Mouse (Mus musculus) embryonic stem cell, embryonic (primary cell): Measurements from ENCODE around the gene Pola1.

Experiments
- CTCF ChIA-PET, 4 experiments: fragments of 300-600 bp in 2 of 4; fragments of 350-600 bp in 2 of 4; sonication (Branson Sonifier 250); formaldehyde crosslinking; loops; one replicate each; lab custom pipeline; 2022; ENCODE audit warnings: inconsistent platforms in 2 of 4; lab: Charles Lee
- POLR2A ChIA-PET, 4 experiments: fragments of 300-600 bp in 2 of 4; fragments of 350-600 bp in 2 of 4; sonication (Branson Sonifier 250); formaldehyde crosslinking; loops; one replicate each; lab custom pipeline; 2022; ENCODE audit warnings: antibody characterized with exemption in 4 of 4, inconsistent platforms in 1 of 4; lab: Charles Lee

Pola1 gene

DNA sequence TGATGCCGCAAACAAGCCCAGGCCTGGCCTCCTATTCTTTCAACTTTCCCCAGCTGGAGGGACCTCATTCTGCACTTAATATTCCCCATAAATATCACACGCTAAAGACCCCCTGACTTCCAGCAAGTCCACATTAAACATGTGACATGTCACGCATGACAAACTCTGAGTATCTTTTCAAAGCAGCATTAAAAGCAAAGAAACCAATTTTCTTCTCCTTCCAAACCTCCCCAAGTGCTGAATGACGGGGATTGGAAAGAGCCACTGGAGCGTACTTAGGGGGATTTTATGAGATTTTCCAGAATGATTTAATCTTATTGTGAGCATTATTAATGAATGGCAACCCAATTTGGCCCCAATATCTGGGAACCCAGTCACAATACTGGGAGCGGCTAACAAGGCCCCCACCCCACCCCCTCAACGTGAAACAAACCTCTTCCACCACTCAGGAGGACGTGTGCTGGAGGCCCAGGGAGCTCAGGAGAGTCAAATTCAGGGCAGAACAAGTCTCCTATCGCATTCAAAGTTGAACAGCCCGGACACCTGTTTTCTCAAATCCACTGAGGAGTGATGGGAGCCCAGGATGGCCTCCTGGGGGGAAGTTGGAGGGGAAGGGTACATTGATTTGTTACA, 331.7 kb downstream of the Pola1 start:
- ChIA-PET CTCF (no interaction called here), POLR2A (interaction anchor here in 1 of 4 experiments (1.0 to 2.0 kb wide), 3 partner anchors 8 to 14 kb away, joined by 4 to 5 read pairs (median 4); partner anchors contain the start of gene Arx)

DNA sequence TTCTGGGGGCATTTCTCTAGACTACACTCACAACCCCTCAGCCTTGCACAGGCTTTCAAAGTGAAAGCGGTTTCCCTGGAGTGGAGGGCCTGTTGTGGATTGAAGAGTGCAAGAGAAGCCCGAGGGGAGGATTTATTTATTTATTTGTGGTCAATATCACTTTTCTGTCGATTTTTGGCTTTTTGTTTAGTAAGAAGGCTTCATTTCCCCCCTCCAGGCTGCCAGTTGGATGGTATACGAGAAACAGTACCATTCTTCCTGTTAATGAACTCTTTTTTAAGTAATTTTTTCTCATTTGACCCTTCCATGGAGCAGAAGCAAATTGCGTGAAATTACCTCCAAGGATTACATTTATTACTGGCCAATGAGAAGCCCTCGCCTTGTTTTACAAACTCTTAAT, 332.2 kb downstream of the Pola1 start:
- CTCF ChIA-PET = interaction anchor here in 1 of 4 experiments (1.0 kb wide), 1 partner anchor 11 kb away, joined by 3 read pairs; no protein-coding TSS in a partner anchor
- POLR2A ChIA-PET = interaction anchor here in 2 of 4 experiments (0.9 to 2.6 kb wide), 5 partner anchors 7 to 14 kb away, joined by 3 to 7 read pairs (median 5); partner anchors contain the start of gene Arx (in 1 of the 2)

DNA sequence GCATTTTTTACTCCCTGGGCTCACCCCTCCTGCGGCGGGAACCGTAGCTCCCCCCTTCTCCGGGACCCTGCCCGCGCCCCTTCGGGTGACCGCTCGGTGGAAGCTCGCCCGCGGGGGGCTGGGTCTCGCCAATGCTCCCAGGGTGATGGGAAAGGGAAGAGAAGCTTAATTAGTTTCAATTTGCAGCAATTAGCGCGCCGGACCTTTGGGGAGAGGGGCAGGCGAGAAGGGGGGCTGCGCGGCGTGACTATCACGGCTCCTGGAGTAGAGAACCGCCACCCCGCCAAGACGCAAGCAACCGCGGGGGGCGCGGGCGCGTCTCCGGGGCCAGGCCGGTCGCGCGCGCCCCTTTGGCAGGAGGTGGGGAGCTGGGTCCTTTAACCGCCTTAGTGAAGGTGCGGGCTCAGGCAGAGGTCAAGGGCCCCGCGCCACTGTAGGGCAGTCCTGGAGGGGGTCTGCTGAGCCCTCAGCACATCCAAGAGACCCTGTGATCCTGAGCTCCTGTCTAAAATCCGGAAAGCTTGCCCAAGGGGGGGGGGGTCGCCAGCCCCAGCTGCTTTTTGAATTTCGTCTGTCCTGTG, 332.8 kb downstream of the Pola1 start:
- POLR2A ChIA-PET = interaction anchor here in 2 of 4 experiments (0.9 to 2.6 kb wide), 7 partner anchors 8 to 21 kb away, joined by 3 to 7 read pairs (median 4); partner anchors contain the start of gene Arx (in 1 of the 2)

DNA sequence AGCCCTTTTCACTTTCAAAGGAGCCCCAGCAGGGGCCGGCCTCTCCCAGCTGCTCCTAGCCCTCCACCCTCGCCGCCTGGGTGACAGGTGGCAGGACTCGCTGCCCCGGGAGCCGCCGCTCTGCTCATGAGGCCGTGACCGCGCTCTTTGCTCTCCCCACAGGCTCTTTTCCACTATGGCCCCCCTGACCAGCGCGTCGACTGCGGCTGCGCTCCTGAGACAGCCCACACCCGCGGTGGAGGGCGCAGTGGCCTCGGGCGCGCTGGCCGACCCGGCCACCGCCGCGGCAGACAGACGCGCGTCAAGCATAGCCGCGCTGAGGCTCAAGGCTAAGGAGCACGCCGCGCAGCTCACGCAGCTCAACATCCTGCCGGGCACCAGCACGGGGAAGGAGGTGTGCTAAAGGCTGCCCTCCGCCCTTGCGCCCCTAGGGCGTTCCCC, 334.9 kb downstream of the Pola1 start:
- POLR2A ChIA-PET = interaction anchor here in 3 of 4 experiments (0.6 to 3.8 kb wide), 5 partner anchors 9 to 426 kb away, joined by 3 to 14 read pairs (median 6); partner anchors contain the start of gene Arx (in 2 of the 3)
- CTCF ChIA-PET = interaction anchor here (0.6 to 1.1 kb wide), 4 partner anchors 16 to 616 kb away, joined by 4 to 12 read pairs (median 5); no protein-coding TSS in a partner anchor

More for the DNA sequence above, 332.8 kb downstream of the Pola1 start:
- CTCF ChIA-PET = interaction anchor here in 2 of 4 experiments (0.6 to 1.0 kb wide), 2 partner anchors 10 to 138 kb away, joined by 3 read pairs; no protein-coding TSS in a partner anchor

DNA sequence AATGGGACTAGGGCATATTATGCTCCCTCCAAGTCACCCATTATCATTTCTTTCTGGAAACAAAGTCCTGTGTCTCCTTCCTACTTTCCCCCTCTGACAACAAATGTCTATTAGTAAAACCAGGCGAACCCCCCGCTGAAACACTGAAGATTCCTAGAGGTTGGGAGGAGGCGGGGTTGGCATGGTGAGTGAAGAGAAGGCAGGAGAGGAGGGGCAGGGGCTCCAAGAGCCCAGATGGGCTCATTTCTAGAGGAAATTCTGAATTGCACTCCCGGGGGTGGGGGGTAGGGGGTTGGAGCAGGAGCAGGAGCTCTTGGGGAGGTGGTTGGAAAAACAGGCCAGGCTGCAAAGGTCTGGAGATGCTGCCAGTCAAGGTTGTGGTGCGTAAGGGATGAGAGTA, 336.1 kb downstream of the Pola1 start:
- ChIA-PET CTCF (interaction anchor here in 1 of 4 experiments (1.5 kb wide), 1 partner anchor 14 kb away, joined by 6 read pairs; no protein-coding TSS in a partner anchor), POLR2A (interaction anchor here in 1 of 4 experiments (3.8 kb wide), 1 partner anchor 9 kb away, joined by 14 read pairs; the partner anchor contains the start of gene Arx)

DNA sequence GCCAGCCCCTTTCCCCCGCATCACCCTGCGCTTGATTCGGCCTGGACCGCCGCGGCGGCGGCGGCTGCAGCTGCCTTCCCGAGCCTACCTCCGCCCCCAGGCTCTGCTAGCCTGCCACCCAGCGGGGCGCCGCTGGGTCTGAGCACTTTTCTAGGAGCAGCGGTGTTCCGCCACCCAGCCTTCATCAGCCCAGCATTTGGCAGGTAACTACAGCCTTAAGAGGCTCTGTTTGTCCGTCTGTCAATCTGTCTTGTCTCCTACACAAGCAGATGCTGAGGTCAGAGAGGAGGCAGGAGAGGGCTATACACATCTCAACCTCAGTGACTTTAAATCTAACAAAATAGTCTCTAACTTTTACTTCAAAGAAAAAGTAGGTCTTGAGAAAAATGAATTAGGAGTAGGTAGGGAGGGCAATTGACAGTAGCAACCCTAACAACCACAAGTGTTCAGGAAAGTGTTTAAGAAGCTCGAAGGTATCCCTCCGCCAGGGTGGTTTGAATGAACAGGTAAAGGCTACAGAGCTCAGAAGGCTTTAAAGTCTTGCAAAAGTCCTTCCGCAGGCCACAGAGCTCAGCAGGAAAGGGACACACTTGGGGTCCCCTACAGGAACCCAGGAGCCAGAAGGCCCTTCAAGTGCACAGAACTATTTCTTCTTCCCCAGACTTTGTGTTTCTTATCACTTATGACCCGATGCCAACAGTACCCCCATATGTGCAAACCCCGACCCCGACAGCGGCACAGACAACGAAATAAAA, 337.0 kb downstream of the Pola1 start:
- POLR2A ChIA-PET = interaction anchor here in 1 of 4 experiments (3.8 kb wide), 1 partner anchor 8 kb away, joined by 14 read pairs; the partner anchor contains the start of gene Arx
- CTCF ChIA-PET = interaction anchor here in 1 of 4 experiments (1.5 kb wide), 1 partner anchor 14 kb away, joined by 6 read pairs; no protein-coding TSS in a partner anchor

DNA sequence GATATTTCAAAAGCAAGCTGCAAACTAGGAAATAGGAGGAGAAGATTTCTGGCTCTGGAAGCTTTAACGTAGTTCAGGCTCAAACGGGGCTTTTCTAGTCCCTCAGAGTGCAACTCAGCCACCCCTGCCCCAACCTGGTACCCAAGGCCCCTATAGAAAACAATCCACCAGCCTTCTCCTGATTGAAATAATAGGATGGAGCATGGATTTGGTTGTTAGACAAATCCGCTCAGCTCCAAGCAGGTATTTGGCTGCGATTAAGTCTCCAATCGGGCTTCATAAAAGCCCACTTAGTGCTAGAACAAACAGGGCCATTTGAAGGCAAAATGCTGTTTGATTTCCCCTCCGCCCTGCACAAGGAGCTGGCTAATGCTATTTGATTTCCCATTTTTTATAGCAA, 339.9 kb downstream of the Pola1 start:
- ChIA-PET CTCF (interaction anchor here in 2 of 4 experiments (1.0 to 1.2 kb wide), 2 partner anchors 10 to 11 kb away, joined by 3 to 4 read pairs; no protein-coding TSS in a partner anchor), POLR2A (interaction anchor here in 1 of 4 experiments (0.6 to 1.0 kb wide), 3 partner anchors 9 to 223 kb away, joined by 3 to 4 read pairs (median 4); no protein-coding TSS in a partner anchor)

DNA sequence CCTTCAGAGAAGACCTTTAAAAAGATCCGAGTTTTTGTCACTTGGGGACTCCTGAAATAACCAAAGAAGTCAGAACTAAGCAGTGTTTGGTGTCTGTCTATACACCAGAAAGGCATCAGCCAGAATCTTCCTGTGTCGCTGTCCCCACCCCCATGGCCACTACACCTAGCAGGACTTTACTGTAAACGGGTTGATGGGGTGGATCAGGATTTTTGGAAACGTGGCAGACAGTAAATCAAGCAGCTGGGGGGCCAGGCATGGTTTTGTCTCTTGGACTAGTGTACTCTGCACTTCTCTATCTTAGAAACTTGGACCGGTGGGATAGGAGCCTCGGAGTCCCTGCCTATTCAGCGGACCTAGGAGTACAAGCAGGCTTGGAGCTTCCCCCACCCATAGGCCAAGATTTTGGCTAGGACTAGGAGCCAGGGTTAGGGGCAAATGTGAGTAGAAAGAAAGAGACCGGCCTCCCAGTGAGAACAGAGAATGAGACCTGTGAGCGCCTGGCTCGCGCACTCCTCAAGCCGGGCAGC, 342.0 kb downstream of the Pola1 start:
- POLR2A ChIA-PET = interaction anchor here in 2 of 4 experiments (1.1 to 1.7 kb wide), 3 partner anchors 9 kb away, joined by 3 to 7 read pairs (median 5); no protein-coding TSS in a partner anchor
- CTCF ChIA-PET = interaction anchor here in 1 of 4 experiments (1.3 kb wide), 1 partner anchor 220 kb away, joined by 3 read pairs; no protein-coding TSS in a partner anchor

DNA sequence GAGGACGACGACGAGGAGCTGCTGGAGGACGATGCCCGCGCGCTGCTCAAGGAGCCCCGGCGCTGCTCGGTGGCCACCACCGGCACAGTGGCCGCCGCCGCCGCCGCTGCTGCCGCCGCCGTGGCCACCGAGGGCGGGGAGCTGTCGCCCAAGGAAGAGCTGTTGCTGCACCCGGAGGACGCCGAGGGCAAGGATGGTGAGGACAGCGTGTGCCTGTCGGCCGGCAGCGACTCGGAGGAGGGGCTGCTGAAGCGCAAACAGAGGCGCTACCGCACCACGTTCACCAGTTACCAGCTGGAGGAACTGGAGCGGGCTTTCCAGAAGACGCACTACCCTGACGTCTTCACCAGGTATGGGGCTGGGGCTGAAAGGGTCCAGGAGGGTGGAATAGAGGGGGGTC, 342.9 kb downstream of the Pola1 start:
- CTCF ChIA-PET = interaction anchor here in 1 of 4 experiments (1.0 to 1.3 kb wide), 2 partner anchors 10 to 219 kb away, joined by 3 read pairs; no protein-coding TSS in a partner anchor
- POLR2A ChIA-PET = interaction anchor here in 2 of 4 experiments (0.5 to 1.1 kb wide), 2 partner anchors 10 kb away, joined by 3 to 6 read pairs; no protein-coding TSS in a partner anchor

DNA sequence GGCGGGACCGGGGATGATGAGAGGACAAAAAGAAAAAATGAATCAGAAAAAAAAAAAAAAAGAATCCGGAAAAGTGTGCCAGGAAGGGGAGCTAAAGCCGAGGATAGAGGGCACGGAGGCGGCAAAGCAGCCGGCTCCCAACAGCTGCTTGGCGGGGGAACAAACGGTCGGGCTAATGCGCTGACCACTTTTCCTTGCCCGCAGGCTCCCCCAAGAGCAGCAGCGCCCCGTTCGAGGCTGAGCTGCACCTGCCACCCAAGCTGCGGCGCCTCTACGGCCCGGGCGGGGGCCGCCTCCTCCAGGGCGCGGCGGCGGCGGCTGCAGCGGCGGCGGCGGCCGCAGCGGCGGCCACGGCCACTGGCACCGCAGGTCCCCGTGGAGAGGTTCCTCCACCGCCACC, 343.6 kb downstream of the Pola1 start:
- POLR2A ChIA-PET = interaction anchor here in 2 of 4 experiments (0.5 to 0.9 kb wide), 2 partner anchors 9 kb away, joined by 6 read pairs; no protein-coding TSS in a partner anchor
- CTCF ChIA-PET = interaction anchor here in 3 of 4 experiments (0.6 to 1.3 kb wide), 5 partner anchors 11 to 546 kb away, joined by 3 read pairs; no protein-coding TSS in a partner anchor

DNA sequence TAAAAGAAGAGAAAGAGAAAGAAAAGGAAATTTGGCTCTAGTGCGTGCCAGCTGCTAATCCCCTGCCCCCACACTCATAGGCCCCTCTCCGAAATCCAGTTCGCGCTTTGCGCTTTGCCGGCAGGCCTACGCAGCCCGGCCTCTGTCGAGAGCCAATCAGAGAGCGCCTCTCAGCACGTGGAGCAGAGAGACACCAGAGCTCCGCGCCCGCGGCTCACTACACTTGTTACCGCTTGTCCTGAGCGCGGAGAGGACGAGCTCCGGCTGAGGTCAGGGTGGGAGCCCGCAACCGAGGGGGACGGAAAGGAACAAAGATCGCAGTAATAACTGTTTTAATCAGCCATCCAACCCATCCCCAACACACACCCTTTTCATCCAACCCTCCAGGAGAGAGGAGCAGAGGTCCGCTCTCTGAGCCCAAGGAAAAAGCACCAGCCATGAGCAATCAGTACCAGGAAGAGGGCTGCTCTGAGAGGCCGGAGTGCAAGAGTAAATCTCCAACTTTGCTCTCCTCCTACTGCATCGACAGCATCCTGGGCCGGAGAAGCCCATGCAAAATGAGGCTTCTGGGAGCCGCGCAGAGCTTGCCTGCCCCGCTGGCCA, 345.6 kb downstream of the Pola1 start, which contains the start of gene Arx:
Gene Arx, plus strand, starts transcription at position 155 of the 603 bp plus-strand sequence.
- CTCF ChIA-PET = no interaction called here
- POLR2A ChIA-PET = interaction anchor here in 2 of 4 experiments (0.7 to 2.8 kb wide), 4 partner anchors 11 to 694 kb away, joined by 3 to 14 read pairs (median 4); no protein-coding TSS in a partner anchor

DNA sequence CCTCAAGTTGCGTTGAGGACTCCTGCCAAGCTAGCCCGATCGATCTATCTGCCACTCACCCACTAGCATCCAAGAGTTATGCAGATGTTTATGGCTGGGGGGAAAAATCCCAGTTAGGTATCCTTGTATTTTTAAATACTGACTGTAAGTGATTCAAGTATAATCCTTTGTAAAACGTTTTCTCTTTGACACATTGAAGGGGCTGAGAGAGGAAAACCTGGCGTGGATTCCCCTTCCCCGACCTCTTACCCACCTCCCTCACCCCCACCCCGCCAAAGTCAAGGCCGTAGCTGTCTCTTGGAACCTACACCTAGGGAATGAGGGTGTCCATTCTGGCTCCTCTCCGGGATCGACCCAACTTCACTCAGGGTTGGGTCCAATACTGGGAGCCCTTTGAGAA, 346.9 kb downstream of the Pola1 start:
- POLR2A ChIA-PET = interaction anchor here in 1 of 4 experiments (0.7 to 2.8 kb wide), 2 partner anchors 12 to 33 kb away, joined by 5 to 14 read pairs; no protein-coding TSS in a partner anchor
- CTCF ChIA-PET = no interaction called here

DNA sequence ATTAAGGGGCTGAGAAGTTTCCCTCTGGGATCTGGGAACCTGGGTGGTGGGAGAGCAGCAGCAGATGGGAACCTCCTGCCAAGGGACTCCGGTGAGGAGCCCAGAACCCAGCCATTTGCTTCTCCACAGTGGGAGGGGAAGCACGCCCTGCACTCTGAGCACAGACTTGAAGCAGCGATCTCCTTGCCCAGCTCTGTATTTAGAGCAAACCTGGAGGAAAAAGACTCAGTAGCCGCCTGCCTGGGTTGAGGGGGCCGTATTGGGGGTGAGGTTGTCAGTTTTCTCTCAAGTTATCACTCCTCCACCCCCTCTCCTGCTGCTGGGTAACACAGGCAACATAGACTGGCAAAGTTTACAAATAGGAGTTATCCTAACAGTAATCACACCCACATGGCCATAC, 350.2 kb downstream of the Pola1 start:
- POLR2A ChIA-PET = interaction anchor here in 1 of 4 experiments (1.7 kb wide), 1 partner anchor 9 kb away, joined by 7 read pairs; no protein-coding TSS in a partner anchor
- CTCF ChIA-PET = interaction anchor here (0.6 to 1.7 kb wide), 9 partner anchors 10 to 842 kb away, joined by 3 to 10 read pairs (median 4); partner anchors contain the start of gene Zfx (in 1 of the 4)

DNA sequence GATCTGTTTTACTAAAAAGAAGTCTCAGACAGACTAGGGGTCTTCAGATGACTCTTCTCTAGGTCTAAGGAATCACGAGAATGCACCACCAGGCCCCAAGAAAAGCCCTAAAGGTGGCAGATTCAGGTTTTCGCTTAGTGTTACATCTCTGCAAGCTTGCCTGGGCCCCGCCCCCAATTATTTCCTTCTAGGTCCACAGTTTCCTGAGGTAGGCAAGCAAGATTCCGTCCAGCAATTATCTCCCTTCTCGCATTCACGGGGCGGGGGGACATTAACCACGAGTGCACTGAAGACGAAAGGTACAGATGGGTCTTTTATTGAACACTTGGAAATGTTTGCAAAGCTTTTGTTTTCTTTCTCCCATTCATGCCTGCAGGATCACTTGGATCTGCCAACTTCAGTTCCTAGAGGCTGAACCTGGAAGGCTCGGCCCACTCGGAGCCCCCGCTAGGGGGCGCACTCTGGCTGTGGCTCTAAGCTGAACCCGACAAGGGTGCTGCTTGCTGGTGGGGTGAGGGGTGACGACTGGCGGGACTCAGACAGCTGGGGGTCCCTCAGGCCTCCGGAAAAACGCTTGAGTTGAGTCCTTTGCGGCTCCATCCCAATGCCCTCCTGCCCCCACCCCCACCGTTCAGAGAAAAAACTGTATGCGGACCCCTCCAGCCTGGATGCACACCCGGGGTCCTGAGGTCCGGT, 350.8 kb downstream of the Pola1 start:
- CTCF ChIA-PET = interaction anchor here (0.6 to 1.7 kb wide), 10 partner anchors 10 to 842 kb away, joined by 3 to 10 read pairs (median 4); partner anchors contain the start of gene Zfx (in 1 of the 4)
- POLR2A ChIA-PET = interaction anchor here in 1 of 4 experiments (0.9 to 1.7 kb wide), 4 partner anchors 9 to 87 kb away, joined by 3 to 7 read pairs (median 4); no protein-coding TSS in a partner anchor

DNA sequence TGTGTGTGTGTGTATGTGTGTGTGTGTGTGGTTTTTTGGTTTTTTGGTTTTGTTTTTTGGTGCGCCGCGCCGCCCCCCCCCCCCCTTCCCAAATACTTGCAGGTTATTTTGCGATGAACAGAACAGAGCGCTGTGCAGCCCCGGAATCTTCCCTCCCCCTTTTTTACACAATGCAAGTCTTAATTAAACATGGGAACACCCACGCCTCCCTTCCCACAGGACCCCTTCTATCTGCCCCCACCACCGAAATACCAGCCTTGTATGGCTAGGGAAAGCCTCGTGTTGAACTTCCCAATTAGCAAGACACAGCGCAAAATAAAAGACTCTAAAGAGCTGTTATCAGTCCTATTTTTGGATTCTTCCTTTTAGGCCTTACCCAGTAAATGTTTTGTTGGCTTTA, 352.0 kb downstream of the Pola1 start:
- ChIA-PET POLR2A (interaction anchor here in 1 of 4 experiments (1.3 kb wide), 1 partner anchor 9 kb away, joined by 3 read pairs; no protein-coding TSS in a partner anchor), CTCF (no interaction called here)

DNA sequence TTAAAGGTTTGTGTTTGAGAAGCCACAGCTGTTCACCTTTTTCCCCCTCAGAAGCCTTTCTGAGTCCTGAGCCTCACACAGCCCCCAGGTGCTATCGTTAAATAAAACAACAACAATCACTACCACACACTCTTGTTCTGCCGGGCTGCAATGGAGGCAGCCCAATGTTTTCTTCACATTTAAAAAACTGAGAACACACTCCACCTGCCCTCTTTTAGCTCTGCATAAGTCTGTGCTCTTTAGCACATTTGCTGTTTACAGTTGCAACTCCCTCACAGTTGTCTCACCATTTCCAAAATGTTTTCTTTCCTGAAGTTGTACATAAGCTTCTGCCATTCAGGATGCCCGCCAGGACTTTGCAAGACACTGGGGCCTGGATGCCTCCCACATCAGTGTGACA, 356.3 kb downstream of the Pola1 start:
- ChIA-PET CTCF (interaction anchor here in 1 of 4 experiments (0.6 kb wide), 1 partner anchor 768 kb away, joined by 6 read pairs; no protein-coding TSS in a partner anchor), POLR2A (no interaction called here)
